ENCODE assay signal across 8 mouse cellular contexts in genomic region chr9:67265513-67265912, GRCm38 (mm10).
DNase-seq lines count a peak whose midpoint lies in the region; ATAC-seq and TF ChIP-seq lines count a peak whose summit lies in the region.

No protein-coding gene starts in this region.

- H3K36me3 ChIP-seq in kidney, adult 2 months (ENCODE audit: control insufficient read depth, insufficient read depth, low read length), result peaks cover 3% of the 10 kb centered on the region; the same call in 1 of the 2 replicates
- no peaks in the 10 kb centered on the region for H3K36me3 ChIP-seq in embryonic facial prominence, embryonic 14.5 days (ENCODE audit: control insufficient read depth, insufficient read depth, low read length)
- no peaks in the 10 kb centered on the region for H3K36me3 ChIP-seq in hindbrain, embryonic 13.5 days
- H3K36me3 ChIP-seq in neural tube, embryonic 14.5 days (ENCODE audit: control insufficient read depth, insufficient read depth, low read length), result no peaks in the 10 kb centered on the region

- WGBS in kidney, adult 2 months, result 74% methylated on average over 11 of the region's 11 CpGs
- 49% methylated on average over 11 of the region's 11 CpGs for WGBS in embryonic facial prominence, embryonic 14.5 days
- 84% methylated on average over 11 of the region's 11 CpGs for WGBS in hindbrain, embryonic 13.5 days
- WGBS in neural tube, embryonic 14.5 days, result 72% methylated on average over 11 of the region's 11 CpGs

- DNase-seq in kidney, adult 2 months, result no peak
- DNase-seq in kidney, adult 18-20 months, result no peak
- peak; percentile 45 for DNase-seq in embryonic facial prominence, embryonic 14.5 days (ENCODE audit: low spot score)
- no peak for DNase-seq in testis, postnatal 10 days (ENCODE audit: low spot score)
- no peak for DNase-seq in ovary, postnatal 36 days (ENCODE audit: low spot score)
- no peak for DNase-seq in embryo, embryonic 10 days (ENCODE audit: low spot score)

- ATAC-seq in embryonic facial prominence, embryonic 14.5 days (ENCODE audit: low read depth), result peak; percentile 23; the same call in 1 of the 2 replicates
- ATAC-seq in hindbrain, embryonic 13.5 days (ENCODE audit: low FRiP score), result peak; percentile 39; the same call in 1 of the 2 replicates
- ATAC-seq in neural tube, embryonic 14.5 days (ENCODE audit: low read depth), result peak; percentile 72

- H3K27me3 ChIP-seq in kidney, adult 2 months (replicated peaks; ENCODE audit: control insufficient read depth, insufficient read depth, low read length), result no peaks in the 10 kb centered on the region
- H3K27me3 ChIP-seq in embryonic facial prominence, embryonic 14.5 days (replicated peaks; ENCODE audit: control insufficient read depth, insufficient read depth, low read length), result no peaks in the 10 kb centered on the region
- H3K27me3 ChIP-seq in hindbrain, embryonic 13.5 days, result no peaks in the 10 kb centered on the region
- H3K27me3 ChIP-seq in neural tube, embryonic 14.5 days (ENCODE audit: control insufficient read depth, insufficient read depth, low read length), result no peaks in the 10 kb centered on the region

- TF ChIP-seq CTCF in kidney, adult 2 months (conservative IDR thresholded peaks at IDR 0.05; ENCODE audit: insufficient read depth, insufficient read length, low read depth, low read length), result no peak

- peak overlapping the region; percentile 5; the same call in 1 of the 2 replicates for H3K4me3 ChIP-seq in kidney, adult 2 months (ENCODE audit: insufficient read depth, low read depth, low read length)
- no peak overlapping the region for H3K4me3 ChIP-seq in embryonic facial prominence, embryonic 14.5 days (ENCODE audit: low read depth, low read length)
- no peak overlapping the region for H3K4me3 ChIP-seq in hindbrain, embryonic 13.5 days
- H3K4me3 ChIP-seq in neural tube, embryonic 14.5 days (ENCODE audit: low read depth, low read length), result no peak overlapping the region

- no peaks in the 10 kb centered on the region for H3K9me3 ChIP-seq in embryonic facial prominence, embryonic 14.5 days (ENCODE audit: control insufficient read depth, low read length)
- H3K9me3 ChIP-seq in hindbrain, embryonic 13.5 days, result no peaks in the 10 kb centered on the region
- no peaks in the 10 kb centered on the region for H3K9me3 ChIP-seq in neural tube, embryonic 14.5 days (ENCODE audit: control insufficient read depth, low read length)

- H3K9ac ChIP-seq in embryonic facial prominence, embryonic 14.5 days (ENCODE audit: low read depth, low read length), result peak overlapping the region; percentile 5; the same call in 1 of the 2 replicates
- H3K9ac ChIP-seq in hindbrain, embryonic 13.5 days, result no peak overlapping the region
- no peak overlapping the region for H3K9ac ChIP-seq in neural tube, embryonic 14.5 days (replicated peaks; ENCODE audit: low read depth, low read length)

- no peaks in the 10 kb centered on the region for H3K4me1 ChIP-seq in kidney, adult 2 months (ENCODE audit: control insufficient read depth, insufficient read depth, low read length)
- H3K4me1 ChIP-seq in embryonic facial prominence, embryonic 14.5 days (ENCODE audit: control insufficient read depth, insufficient read depth, low read length), result peaks cover 44% of the 10 kb centered on the region
- peaks cover 24% of the 10 kb centered on the region for H3K4me1 ChIP-seq in hindbrain, embryonic 13.5 days (replicated peaks)
- H3K4me1 ChIP-seq in neural tube, embryonic 14.5 days (ENCODE audit: control insufficient read depth, insufficient read depth, low read length), result peaks cover 5% of the 10 kb centered on the region; the same call in 1 of the 2 replicates

- H3K4me2 ChIP-seq in embryonic facial prominence, embryonic 14.5 days (ENCODE audit: low read depth, low read length), result no peak overlapping the region; the same call in 1 of the 2 replicates
- H3K4me2 ChIP-seq in hindbrain, embryonic 13.5 days, result no peak overlapping the region
- no peak overlapping the region for H3K4me2 ChIP-seq in neural tube, embryonic 14.5 days (ENCODE audit: low read depth, low read length)

- no peak for TF ChIP-seq POLR2A in kidney, adult 2 months (IDR thresholded peaks at IDR 0.05; ENCODE audit: low read depth, low read length)

- H3K27ac ChIP-seq in kidney, adult 2 months (ENCODE audit: insufficient read depth, low read depth, low read length), result no peak overlapping the region
- H3K27ac ChIP-seq in embryonic facial prominence, embryonic 14.5 days (replicated peaks; ENCODE audit: low read depth, low read length), result no peak overlapping the region
- H3K27ac ChIP-seq in hindbrain, embryonic 13.5 days, result peak overlapping the region; percentile 23; the same call in 1 of the 2 replicates
- H3K27ac ChIP-seq in neural tube, embryonic 14.5 days (ENCODE audit: low read depth, low read length), result peak overlapping the region; percentile 39; the same call in 1 of the 2 replicates

Comparison
In these comparisons a context has a peak if more than half of its experiments do, and no peak if none do; other contexts are left out.
1. H3K27ac ChIP-seq: peak in hindbrain, embryonic 13.5 days (single experiment) and neural tube, embryonic 14.5 days (single experiment); none in kidney, adult 2 months (single experiment) and embryonic facial prominence, embryonic 14.5 days (single experiment).
2. Peak in every context shown above with its lines, with median percentiles within 50 percentile points of each other: ATAC-seq.